Mouse (Mus musculus) left cerebral cortex, adult 2 months (tissue): ENCODE measurements around the gene Cfap157. TPM values are rescaled to one million over a fixed set of nuclear protein-coding genes. Genes with fewer than 3 reads are reported as not detected.

Source experiments
- DNase-seq, 2 experiments: peaks; one replicate each; pipeline ENCODE4 v3.0.0; 2021 to 2022; ENCODE audit warnings: low spot score in 2 of 2, mixed read lengths in 1 of 2; ENCODE audit errors: extremely low spot score in 1 of 2
- H3K27ac ChIP-seq: fragments of 200-600 bp; 2 replicates; pipeline ENCODE4 v1.8.1; 2022
- H3K4me3 ChIP-seq: fragments of 200-600 bp; 2 replicates; pipeline ENCODE4 v1.8.1; 2022
- CTCF ChIP-seq: fragments of 200-600 bp; IDR thresholded peaks from 2 replicates; pipeline ENCODE4 v1.8.1; 2022; ENCODE audit warnings: antibody characterized with exemption, mild to moderate bottlenecking, moderate library complexity
- intact Hi-C: fragments of 180-260 bp; cut with DNase I; formaldehyde crosslinking; loops from one replicate; pipeline ENCODE4 v1.15.1; 2025
- total RNA-seq, 2 experiments: library from RNA; stranded (reverse); gene quantifications; 2 replicates each; pipeline ENCODE4 v1.2.3; 2021

The Cfap157 gene
- total RNA-seq, 2 experiments from 2014 or later = 0.20 to 0.61 TPM

- H3K4me3 ChIP-seq = peak overlapping the region; percentile 47
- H3K27ac ChIP-seq = 0 out of 2 replicates have a peak overlapping the region, but pooled peaks have one; percentile 3
- intact Hi-C loops = no loop called here
- no peak for TF ChIP-seq CTCF
- DNase-seq = no peak
Measured at GRCm38 (mm10) chr2:32728463-32728862, 55.8 kb downstream of the Cfap157 start.

- TF ChIP-seq CTCF = no peak
- peak; percentile 79 to 81 for DNase-seq
- H3K4me3 ChIP-seq = peak overlapping the region; percentile 47
- H3K27ac ChIP-seq = no peak overlapping the region; the same call in 1 of the 2 replicates
- intact Hi-C loops = no loop called here
Measured at GRCm38 (mm10) chr2:32727435-32727834, 56.8 kb downstream of the Cfap157 start.

Other genes starting within 250 kb of the Cfap157 start
- 10 to 100 TPM; 61.1 to 64.8 TPM for gene Fam102a, start 249.1 kb downstream of the Cfap157 start, total RNA-seq
- gene Dpm2, start 213.6 kb downstream of the Cfap157 start, total RNA-seq = 10 to 100 TPM; 79.4 to 82.6 TPM
- gene Pip5kl1, start 209.6 kb downstream of the Cfap157 start, total RNA-seq = 10 to 100 TPM; 10.1 to 14.1 TPM
- gene 9430097D07Rik, start 208.7 kb downstream of the Cfap157 start, total RNA-seq = 1 to 10 TPM in 1 of 2 experiments, under 1 TPM in 1; 0.75 to 1.1 TPM
- gene St6galnac4, start 197.3 kb downstream of the Cfap157 start, total RNA-seq = 10 to 100 TPM; 37.2 to 38.0 TPM
- gene St6galnac6, start 184.7 kb downstream of the Cfap157 start, total RNA-seq = 100 to 1,000 TPM; 122 to 133 TPM
- 100 to 1,000 TPM; 140 to 153 TPM for gene Ak1, start 162.7 kb downstream of the Cfap157 start, total RNA-seq
- gene Eng, start 137.8 kb downstream of the Cfap157 start, total RNA-seq = 10 to 100 TPM; 22.2 to 23.0 TPM
- 10 to 100 TPM in 1 of 2 experiments, 1 to 10 TPM in 1; 9.4 to 10.5 TPM for gene Fpgs, start 80.3 kb downstream of the Cfap157 start, total RNA-seq
- 100 to 1,000 TPM; 129 to 134 TPM for gene Cdk9, start 71.4 kb downstream of the Cfap157 start, total RNA-seq
- 10 to 100 TPM; 31.1 to 42.5 TPM for gene Sh2d3c, start 63.4 kb downstream of the Cfap157 start, total RNA-seq
- 1 to 10 TPM; 1.6 to 2.2 TPM for gene 6330409D20Rik, start 43.4 kb downstream of the Cfap157 start, total RNA-seq
- 10 to 100 TPM; 30.4 to 30.7 TPM for gene Tor2a, start 27.2 kb downstream of the Cfap157 start, total RNA-seq
- gene Ttc16, start 8.8 kb downstream of the Cfap157 start, total RNA-seq = under 1 TPM; 0.40 to 0.52 TPM
- 1 to 10 TPM; 7.9 to 9.3 TPM for gene Ptrh1, start 8.6 kb downstream of the Cfap157 start, total RNA-seq
- gene Stxbp1, start 62.8 kb upstream of the Cfap157 start, total RNA-seq = 100 to 1,000 TPM; 947 to 984 TPM
- gene Fam129b, start 91.7 kb upstream of the Cfap157 start, total RNA-seq = 10 to 100 TPM; 24.4 to 31.4 TPM
- gene Rpl12, start 177.1 kb upstream of the Cfap157 start, total RNA-seq = 100 to 1,000 TPM; 110 to 129 TPM
- 10 to 100 TPM; 37.6 to 38.2 TPM for gene Lrsam1, start 177.2 kb upstream of the Cfap157 start, total RNA-seq
- 10 to 100 TPM; 23.9 to 26.7 TPM for gene Slc2a8, start 197.7 kb upstream of the Cfap157 start, total RNA-seq